Mouse (Mus musculus) embryonic fibroblast, embryonic 13.5 days (primary cell): ENCODE data around the gene Olfr723. TPM values are rescaled to one million over a fixed set of nuclear protein-coding genes. Genes with fewer than 3 reads are reported as not detected.
"Not testable (repeated sequence)": the region's sequence is repeated elsewhere in the genome, so short reads cannot be mapped to it uniquely, and the experiment has no call there.

Source experiments
- H3K27ac ChIP-seq: 2 replicates; pipeline ENCODE4 v1.5.1; 2012; ENCODE audit warnings: low read length, control low read depth, inconsistent platforms; ENCODE audit not compliant: insufficient read depth
- H3K4me1 ChIP-seq: 2 replicates; pipeline ENCODE4 v1.6.1; 2011; ENCODE audit warnings: low read length; ENCODE audit not compliant: control insufficient read depth, insufficient read depth
- H3K4me3 ChIP-seq: 2 replicates; pipeline ENCODE4 v1.5.1; 2011; ENCODE audit warnings: mild to moderate bottlenecking, control low read depth, low read length; ENCODE audit not compliant: insufficient read depth
- CTCF ChIP-seq: IDR thresholded peaks from 2 replicates; pipeline ENCODE4 v1.5.1; 2011; ENCODE audit warnings: mild to moderate bottlenecking, control low read depth, low read length, moderate library complexity, borderline replicate concordance; ENCODE audit not compliant: insufficient read depth
- POLR2A ChIP-seq: IDR thresholded peaks from 2 replicates; pipeline ENCODE4 v1.6.1; 2011; ENCODE audit warnings: low read depth, mild to moderate bottlenecking, control low read depth, low read length, moderate library complexity
- polyA plus RNA-seq: library from polyadenylated mRNA; stranded (reverse); fragments of >200 nt; gene quantifications from 2 replicates; pipeline ENCODE4 v1.2.4, GENCODE M21; 2011; ENCODE audit warnings: low read depth; ENCODE audit not compliant: missing spikeins, insufficient read length

Olfr723 gene
- not detected in 2 replicates for polyA plus RNA-seq

GRCm38 (mm10) chr14:49931687-49932086, at the start of gene Olfr723:
TSS of gene Olfr723 (minus strand) at chr14:49931787.
- H3K4me3 ChIP-seq, H3K4me1 ChIP-seq, H3K27ac ChIP-seq: not testable (repeated sequence)

GRCm38 (mm10) chr14:49963174-49963573, 31.6 kb upstream of the Olfr723 start, which contains the start of gene Olfr724:
TSS of gene Olfr724 (minus strand) at chr14:49963274.
- H3K4me1 ChIP-seq, H3K4me3 ChIP-seq, H3K27ac ChIP-seq: not testable (repeated sequence)

GRCm38 (mm10) chr14:49955890-49956289, 24.3 kb upstream of the Olfr723 start:
- H3K4me3 ChIP-seq: no peak overlapping the region
- H3K27ac ChIP-seq: no peak overlapping the region
- no peaks in the 10 kb centered on the region for H3K4me1 ChIP-seq
- no peak for TF ChIP-seq CTCF

GRCm38 (mm10) chr14:49901899-49902298, 29.7 kb downstream of the Olfr723 start, which contains the start of gene Olfr722:
TSS of gene Olfr722 (minus strand) at chr14:49901999.
- Histone ChIP-seq H3K27ac (no peak within 1 kb of the TSS), H3K4me3 (no peak within 1 kb of the TSS), H3K4me1 (no peaks in the 10 kb centered on the region)
- TF ChIP-seq POLR2A (no peak), CTCF (no peak)

Other genes with a start within 250 kb of the Olfr723 start
- 1.5 and 3.8 TPM in 2 replicates for gene Armh4, start 148.4 kb downstream of the Olfr723 start, polyA plus RNA-seq
- not detected in 2 replicates for gene Olfr722, start 29.8 kb downstream of the Olfr723 start, polyA plus RNA-seq
- gene Olfr724, start 31.5 kb upstream of the Olfr723 start, polyA plus RNA-seq: not detected in 2 replicates
- gene Olfr725, start 108.6 kb upstream of the Olfr723 start, polyA plus RNA-seq: not detected in 2 replicates
- not detected in 2 replicates for gene Olfr726, start 159.2 kb upstream of the Olfr723 start, polyA plus RNA-seq
- not detected in 2 replicates for gene Olfr727, start 191.4 kb upstream of the Olfr723 start, polyA plus RNA-seq
- gene Olfr728, start 210.9 kb upstream of the Olfr723 start, polyA plus RNA-seq: not detected in 2 replicates
- gene Olfr729, start 221.1 kb upstream of the Olfr723 start, polyA plus RNA-seq: 0.16 TPM in 1 of 2 replicates, not detected in the other